Mouse (Mus musculus) small intestine, adult 2 months (tissue): Measurements from ENCODE around the gene Yipf1.

ENCODE experiments used
- CTCF ChIP-seq: fragments of 200-500 bp; IDR thresholded peaks from 2 replicates; pipeline ENCODE4 v1.5.1; 2012; ENCODE audit warnings: low read depth, mild to moderate bottlenecking, control low read depth, inconsistent platforms, low read length, moderate library complexity, mixed read lengths; ENCODE audit not compliant: insufficient replicate concordance, insufficient read length; ENCODE audit errors: extremely low read depth
- POLR2A ChIP-seq: fragments of 200-500 bp; IDR thresholded peaks from 2 replicates; pipeline ENCODE4 v1.6.1; 2012; ENCODE audit warnings: low read depth, mild to moderate bottlenecking, control low read depth, inconsistent platforms, low read length, moderate library complexity

DNA sequence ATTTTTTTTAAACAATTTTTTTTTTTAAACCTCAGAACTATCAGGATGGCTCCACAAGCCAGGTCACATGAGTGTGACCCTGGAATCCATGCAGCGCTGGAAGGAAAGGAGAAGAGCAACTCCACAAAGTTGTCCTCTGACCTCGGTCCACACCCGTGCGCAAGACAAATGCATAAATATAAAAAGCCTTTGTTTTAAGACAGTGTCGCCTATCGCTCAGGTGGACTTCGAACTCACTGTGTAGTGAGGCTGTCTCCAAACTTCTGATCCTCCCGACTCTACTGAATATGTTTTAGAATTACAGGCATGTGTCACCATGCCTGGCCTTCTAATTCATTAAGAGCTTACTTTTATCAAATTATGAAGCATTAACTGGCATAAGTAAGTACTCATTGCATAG is 14.4 kb downstream of the Yipf1 start:
- no peak for TF ChIP-seq CTCF
- no peak for TF ChIP-seq POLR2A
